Mouse (Mus musculus): ENCODE data around the gene Abt1. TPM values are rescaled to one million over a fixed set of nuclear protein-coding genes. Genes with fewer than 3 reads are reported as not detected.

Gene Abt1
- polyA plus RNA-seq (2012; rRNA removed) = 2.7 and 3.3 TPM in 2 replicates

- peak; percentile 94 for DNase-seq
- H3K4me1 ChIP-seq (ENCODE audit: control insufficient read depth, insufficient read depth, low read length) = no peaks in the 10 kb centered on the region
- TF ChIP-seq POLR2A (IDR thresholded peaks at IDR 0.05; ENCODE audit: borderline replicate concordance, extremely low read depth, low read depth, low read length) (peak; percentile 78; the same call in 1 of the 2 replicates), CTCF (IDR thresholded peaks at IDR 0.05; ENCODE audit: insufficient read depth, low read length) (no peak)
- WGBS = under 1% methylated on average over 48 of the region's 48 CpGs
- H3K4me3 ChIP-seq (replicated peaks; ENCODE audit: extremely low read depth, low read depth, low read length) = peak within 1 kb of the TSS; percentile 85
Observed at GRCm38 (mm10) chr13:23423286-23424051, at the start of gene Abt1. Gene Abt1, minus strand, starts transcription at chr13:23423866.

GRCm38 (mm10) chr13:23466911-23467310 is 43.2 kb upstream of the Abt1 start:
- TF ChIP-seq POLR2A (IDR thresholded peaks at IDR 0.05; ENCODE audit: borderline replicate concordance, extremely low read depth, low read depth, low read length) = no peak
- no peak for TF ChIP-seq CTCF (IDR thresholded peaks at IDR 0.05; ENCODE audit: insufficient read depth, low read length)
- 9% methylated on average over 9 of the region's 9 CpGs for WGBS
- Histone ChIP-seq H3K4me3 (replicated peaks; ENCODE audit: extremely low read depth, low read depth, low read length) (no peak overlapping the region), H3K4me1 (ENCODE audit: control insufficient read depth, insufficient read depth, low read length) (peaks cover 3% of the 10 kb centered on the region; the same call in 1 of the 2 replicates)
- DNase-seq = peak; percentile 31

- WGBS = 82% methylated on average over 1 of the region's 1 CpGs
- H3K4me1 ChIP-seq (ENCODE audit: control insufficient read depth, insufficient read depth, low read length) = peaks cover 3% of the 10 kb centered on the region; the same call in 1 of the 2 replicates
- DNase-seq = no peak
- TF ChIP-seq POLR2A (IDR thresholded peaks at IDR 0.05; ENCODE audit: borderline replicate concordance, extremely low read depth, low read depth, low read length) (no peak), CTCF (IDR thresholded peaks at IDR 0.05; ENCODE audit: insufficient read depth, low read length) (no peak)
- H3K4me3 ChIP-seq (replicated peaks; ENCODE audit: extremely low read depth, low read depth, low read length) = no peak overlapping the region
Observed at GRCm38 (mm10) chr13:23466306-23466705, 42.6 kb upstream of the Abt1 start.

GRCm38 (mm10) chr13:23465600-23466109 is 42.0 kb upstream of the Abt1 start, which contains the start of gene Btn1a1:
Gene Btn1a1, minus strand, starts transcription at chr13:23465901.
- DNase-seq = no peak

GRCm38 (mm10) chr13:23464841-23465366 is 41.2 kb upstream of the Abt1 start:
- H3K4me3 ChIP-seq (replicated peaks; ENCODE audit: extremely low read depth, low read depth, low read length) = no peak overlapping the region
- WGBS = 16% methylated on average over 11 of the region's 11 CpGs
- peaks cover 3% of the 10 kb centered on the region; the same call in 1 of the 2 replicates for H3K4me1 ChIP-seq (ENCODE audit: control insufficient read depth, insufficient read depth, low read length)
- no peak for DNase-seq
- TF ChIP-seq CTCF (IDR thresholded peaks at IDR 0.05; ENCODE audit: insufficient read depth, low read length) = no peak
- no peak for TF ChIP-seq POLR2A (IDR thresholded peaks at IDR 0.05; ENCODE audit: borderline replicate concordance, extremely low read depth, low read depth, low read length)

More at GRCm38 (mm10) chr13:23465600-23466109, 42.0 kb upstream of the Abt1 start, which contains the start of gene Btn1a1:
- TF ChIP-seq POLR2A (IDR thresholded peaks at IDR 0.05; ENCODE audit: borderline replicate concordance, extremely low read depth, low read depth, low read length) (no peak), CTCF (IDR thresholded peaks at IDR 0.05; ENCODE audit: insufficient read depth, low read length) (no peak)
- Histone ChIP-seq H3K4me1 (ENCODE audit: control insufficient read depth, insufficient read depth, low read length) (peaks cover 3% of the 10 kb centered on the region; the same call in 1 of the 2 replicates), H3K4me3 (replicated peaks; ENCODE audit: extremely low read depth, low read depth, low read length) (no peak within 1 kb of the TSS)
- WGBS = 7% methylated on average over 7 of the region's 7 CpGs

GRCm38 (mm10) chr13:23464224-23464637 is 40.6 kb upstream of the Abt1 start:
- peak overlapping the region; percentile 83 for H3K4me3 ChIP-seq (replicated peaks; ENCODE audit: extremely low read depth, low read depth, low read length)
- DNase-seq = peak; percentile 41
- under 1% methylated on average over 29 of the region's 29 CpGs for WGBS
- no peak for TF ChIP-seq CTCF (IDR thresholded peaks at IDR 0.05; ENCODE audit: insufficient read depth, low read length)
- TF ChIP-seq POLR2A (IDR thresholded peaks at IDR 0.05; ENCODE audit: borderline replicate concordance, extremely low read depth, low read depth, low read length) = no peak
- H3K4me1 ChIP-seq (ENCODE audit: control insufficient read depth, insufficient read depth, low read length) = peaks cover 3% of the 10 kb centered on the region; the same call in 1 of the 2 replicates

- H3K4me3 ChIP-seq (replicated peaks; ENCODE audit: extremely low read depth, low read depth, low read length) = peak overlapping the region; percentile 83
- WGBS = 3% methylated on average over 21 of the region's 21 CpGs
- H3K4me1 ChIP-seq (ENCODE audit: control insufficient read depth, insufficient read depth, low read length) = peaks cover 3% of the 10 kb centered on the region; the same call in 1 of the 2 replicates
- no peak for TF ChIP-seq POLR2A (IDR thresholded peaks at IDR 0.05; ENCODE audit: borderline replicate concordance, extremely low read depth, low read depth, low read length)
- TF ChIP-seq CTCF (IDR thresholded peaks at IDR 0.05; ENCODE audit: insufficient read depth, low read length) = no peak
- DNase-seq = peak; percentile 52
Observed at GRCm38 (mm10) chr13:23463381-23464223, 39.9 kb upstream of the Abt1 start.

GRCm38 (mm10) chr13:23462669-23463068 is 39.0 kb upstream of the Abt1 start:
- DNase-seq = no peak
- H3K4me1 ChIP-seq (ENCODE audit: control insufficient read depth, insufficient read depth, low read length) = peaks cover 3% of the 10 kb centered on the region; the same call in 1 of the 2 replicates
- H3K4me3 ChIP-seq (replicated peaks; ENCODE audit: extremely low read depth, low read depth, low read length) = no peak overlapping the region
- TF ChIP-seq CTCF (IDR thresholded peaks at IDR 0.05; ENCODE audit: insufficient read depth, low read length) (no peak), POLR2A (IDR thresholded peaks at IDR 0.05; ENCODE audit: borderline replicate concordance, extremely low read depth, low read depth, low read length) (no peak)

- H3K4me3 ChIP-seq (replicated peaks; ENCODE audit: extremely low read depth, low read depth, low read length) = no peak overlapping the region
- WGBS = 89% methylated on average over 4 of the region's 4 CpGs
- TF ChIP-seq POLR2A (IDR thresholded peaks at IDR 0.05; ENCODE audit: borderline replicate concordance, extremely low read depth, low read depth, low read length) (no peak), CTCF (IDR thresholded peaks at IDR 0.05; ENCODE audit: insufficient read depth, low read length) (no peak)
- H3K4me1 ChIP-seq (ENCODE audit: control insufficient read depth, insufficient read depth, low read length) = peaks cover 3% of the 10 kb centered on the region; the same call in 1 of the 2 replicates
- DNase-seq = no peak
Observed at GRCm38 (mm10) chr13:23462063-23462462, 38.4 kb upstream of the Abt1 start.

Data from lung, adult 2 months (tissue).